Mouse (Mus musculus) C2C12 (cell line): ENCODE results near the gene Dnm1.

Experiments used
- CEBPB ChIP-seq: IDR thresholded peaks from one replicate; pipeline ENCODE4 v1.6.1; 2011; ENCODE audit warnings: low read depth, mild to moderate bottlenecking, control low read depth, moderate library complexity
- CTCF ChIP-seq: IDR thresholded peaks from one replicate; pipeline ENCODE4 v1.5.1; 2011; ENCODE audit not compliant: control insufficient read depth, insufficient read depth, insufficient read length
- FOSL1 ChIP-seq: IDR thresholded peaks from one replicate; pipeline ENCODE4 v1.8.0; 2011; ENCODE audit warnings: mild to moderate bottlenecking, low read length; ENCODE audit not compliant: poor library complexity, insufficient read depth, severe bottlenecking
- USF1 ChIP-seq: IDR thresholded peaks from one replicate; pipeline ENCODE4 v1.6.1; 2011; ENCODE audit warnings: low read depth, mild to moderate bottlenecking, control low read depth, moderate library complexity

GRCm38 (mm10) chr2:32283986-32284385, 69.2 kb downstream of the Dnm1 start:
- TF ChIP-seq CTCF, result no peak
- TF ChIP-seq CEBPB, result no peak
- TF ChIP-seq USF1, result no peak
- TF ChIP-seq FOSL1, result no peak
